Mouse (Mus musculus): ENCODE measurements at regions not wholly inside any gene's neighbourhood (a gene's known extent, or its start where the extent isn't known, plus 50 kb on each side); places are given as distances from the start of the nearest gene placed in this dataset.
"Not testable (repeated sequence)": the region's sequence is repeated elsewhere in the genome, so short reads cannot be mapped to it uniquely, and the experiment has no call there.

DNA sequence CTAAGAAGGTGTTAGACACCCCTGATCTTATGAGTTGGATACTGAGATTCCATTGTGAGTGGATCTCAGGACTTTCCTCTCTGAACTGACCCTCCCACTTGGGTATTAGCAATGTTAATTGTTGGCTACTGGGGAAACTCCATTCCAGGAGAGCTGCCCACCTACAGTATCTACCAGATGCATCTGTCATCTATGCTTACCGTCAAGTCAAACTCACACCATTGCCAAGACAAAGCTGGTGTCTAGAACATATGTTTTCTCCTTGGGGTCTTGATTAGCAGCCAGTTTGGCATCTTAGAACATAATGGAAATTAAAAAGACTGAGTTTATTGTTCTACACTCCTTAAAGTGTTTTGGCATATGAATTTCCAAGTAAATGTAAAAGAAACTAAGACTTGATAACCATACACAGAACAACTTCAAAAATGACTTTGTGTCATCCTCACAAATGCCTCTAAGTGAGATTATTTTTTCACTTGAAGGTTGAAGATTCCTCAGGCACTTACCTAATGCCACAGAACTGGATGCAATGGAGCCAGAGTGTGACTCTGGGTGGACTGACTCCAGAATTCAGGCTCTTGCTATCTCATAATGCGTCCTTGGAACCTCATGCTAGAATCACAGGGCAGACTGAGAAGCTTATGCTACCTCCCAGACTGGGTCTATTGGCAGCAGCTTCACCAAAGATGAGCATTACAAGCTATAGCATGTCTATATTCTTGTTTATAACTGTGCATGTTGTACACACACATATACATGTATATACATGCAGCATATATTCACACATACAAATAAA, 107.5 kb upstream of the Rnf152 start:
- no peak for DNase-seq (ENCODE audit: low spot score in 2 of 2)

DNA sequence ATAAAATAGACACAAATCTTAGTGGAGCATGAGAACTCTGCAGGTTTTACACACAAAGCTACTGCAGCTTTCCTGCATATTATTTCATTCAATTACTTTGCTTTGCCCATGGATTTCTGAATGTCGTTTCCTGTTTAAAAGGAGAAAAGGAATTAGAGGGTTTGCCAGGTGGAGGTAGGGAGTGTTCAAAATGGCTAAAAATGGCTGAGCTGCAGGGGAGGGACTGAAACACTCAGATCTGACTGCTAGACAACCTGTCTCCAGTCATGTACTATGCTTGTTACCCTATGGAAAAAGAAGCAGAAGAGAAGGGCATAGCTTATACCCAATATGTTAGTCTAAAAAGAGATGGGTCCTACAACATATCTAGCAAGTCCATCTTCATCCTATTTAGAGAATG, 106.2 kb upstream of the Rnf152 start:
- DNase-seq (ENCODE audit: low spot score in 2 of 2) = no peak

GRCm38 (mm10) chr1:105455783-105456182, 99.3 kb upstream of the Rnf152 start:
- DNase-seq (ENCODE audit: low spot score in 2 of 2) = not testable (repeated sequence)

- DNase-seq (ENCODE audit: low spot score in 2 of 2) = no peak
Measured at GRCm38 (mm10) chr1:105454687-105455086, 98.2 kb upstream of the Rnf152 start.

- no peak for DNase-seq (ENCODE audit: low spot score in 2 of 2)
Measured at GRCm38 (mm10) chr1:105446212-105446611, 89.7 kb upstream of the Rnf152 start.

DNA sequence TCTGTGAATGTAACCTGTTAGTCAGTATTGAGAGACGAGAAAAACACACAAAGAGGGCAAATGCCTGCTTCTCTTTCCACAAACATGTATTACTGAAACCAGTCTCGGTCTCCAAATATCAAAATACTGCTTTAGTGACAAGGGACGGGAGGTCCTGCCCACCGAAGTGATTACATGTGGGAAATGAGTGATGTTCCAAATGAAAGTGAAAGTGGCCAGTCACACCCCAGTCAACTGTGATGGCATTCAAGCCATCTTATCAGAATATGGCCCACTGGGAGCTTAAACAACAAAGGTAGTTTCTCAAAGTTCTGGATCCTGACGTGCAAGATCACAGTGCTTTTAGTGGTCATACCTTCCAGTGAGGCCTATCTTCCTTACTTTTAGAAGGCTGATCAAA, 87.0 kb upstream of the Rnf152 start:
- no peak for DNase-seq (ENCODE audit: low spot score in 2 of 2)

GRCm38 (mm10) chr1:105440296-105440695, 83.8 kb upstream of the Rnf152 start:
- no peak for DNase-seq (ENCODE audit: low spot score in 2 of 2)

DNA sequence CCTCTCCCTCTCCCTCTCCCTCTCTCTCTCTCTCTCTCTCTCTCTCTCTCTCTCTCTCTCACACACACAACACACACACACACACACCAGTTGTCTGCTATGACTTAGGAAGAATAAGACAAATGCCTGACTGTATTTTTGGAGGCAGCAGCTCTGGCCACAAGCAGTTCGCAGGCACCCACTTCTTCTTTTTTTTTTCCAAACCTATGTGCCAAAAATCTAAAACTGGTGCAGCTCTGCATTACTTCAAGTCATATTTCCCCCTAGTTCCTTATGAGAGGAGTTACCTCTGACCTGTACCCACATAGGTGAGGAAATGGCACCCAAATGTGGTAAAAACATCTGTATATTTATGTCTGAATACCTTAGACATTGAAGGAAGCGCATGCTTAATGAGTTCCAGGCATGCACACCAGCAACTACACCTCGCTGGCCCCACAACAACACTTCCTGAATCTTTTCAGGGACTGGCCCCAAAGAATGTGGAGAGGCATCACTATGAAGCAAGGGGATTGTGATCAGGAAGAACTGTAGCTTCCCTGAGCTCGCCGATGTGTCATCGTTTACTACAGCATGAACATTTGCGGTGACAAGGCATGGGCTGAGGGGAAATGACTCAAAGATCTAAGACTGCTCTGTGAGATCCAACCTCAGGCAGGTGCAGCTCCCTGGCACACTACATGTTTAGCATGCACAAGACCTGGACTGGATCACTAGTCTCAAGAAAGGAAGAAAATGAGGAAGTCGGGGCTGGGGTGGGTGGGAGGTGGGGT, 78.3 kb upstream of the Rnf152 start:
- DNase-seq (ENCODE audit: low spot score in 2 of 2) = peak in 1 of 2 experiments; percentile 13

- DNase-seq (ENCODE audit: low spot score in 2 of 2) = no peak
Measured at GRCm38 (mm10) chr1:105433949-105434348, 77.4 kb upstream of the Rnf152 start.

GRCm38 (mm10) chr1:105431803-105432202, 75.3 kb upstream of the Rnf152 start:
- no peak for DNase-seq (ENCODE audit: low spot score in 2 of 2)

GRCm38 (mm10) chr1:105430712-105431111, 74.2 kb upstream of the Rnf152 start:
- no peak for DNase-seq (ENCODE audit: low spot score in 2 of 2)

- DNase-seq (ENCODE audit: low spot score in 2 of 2) = no peak
Measured at GRCm38 (mm10) chr1:105428165-105428564, 71.7 kb upstream of the Rnf152 start.

DNA sequence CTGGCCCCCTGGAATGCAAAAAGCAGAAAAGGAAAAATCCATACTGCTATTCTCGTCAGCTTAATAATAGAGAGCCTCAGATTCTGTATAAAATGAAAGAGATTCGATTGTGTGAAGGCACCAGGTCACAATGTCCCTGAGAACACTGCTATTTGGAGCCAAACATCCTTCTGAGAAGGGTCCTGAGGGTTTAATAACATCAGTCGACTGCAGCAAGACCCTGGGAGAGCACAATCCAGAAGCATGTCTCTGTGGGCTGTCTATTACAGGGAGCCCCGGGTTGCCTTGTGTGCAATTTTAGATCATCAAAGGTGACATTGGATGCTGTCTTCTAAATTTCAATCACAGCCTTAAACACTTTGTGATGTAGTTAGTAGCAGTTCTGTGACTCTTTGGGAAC, 69.6 kb upstream of the Rnf152 start:
- no peak for DNase-seq (ENCODE audit: low spot score in 2 of 2)

- no peak for DNase-seq (ENCODE audit: low spot score in 2 of 2)
Measured at GRCm38 (mm10) chr1:105423380-105423779, 66.9 kb upstream of the Rnf152 start.

- DNase-seq (ENCODE audit: low spot score in 2 of 2) = no peak
Measured at GRCm38 (mm10) chr1:105422945-105423344, 66.4 kb upstream of the Rnf152 start.

DNA sequence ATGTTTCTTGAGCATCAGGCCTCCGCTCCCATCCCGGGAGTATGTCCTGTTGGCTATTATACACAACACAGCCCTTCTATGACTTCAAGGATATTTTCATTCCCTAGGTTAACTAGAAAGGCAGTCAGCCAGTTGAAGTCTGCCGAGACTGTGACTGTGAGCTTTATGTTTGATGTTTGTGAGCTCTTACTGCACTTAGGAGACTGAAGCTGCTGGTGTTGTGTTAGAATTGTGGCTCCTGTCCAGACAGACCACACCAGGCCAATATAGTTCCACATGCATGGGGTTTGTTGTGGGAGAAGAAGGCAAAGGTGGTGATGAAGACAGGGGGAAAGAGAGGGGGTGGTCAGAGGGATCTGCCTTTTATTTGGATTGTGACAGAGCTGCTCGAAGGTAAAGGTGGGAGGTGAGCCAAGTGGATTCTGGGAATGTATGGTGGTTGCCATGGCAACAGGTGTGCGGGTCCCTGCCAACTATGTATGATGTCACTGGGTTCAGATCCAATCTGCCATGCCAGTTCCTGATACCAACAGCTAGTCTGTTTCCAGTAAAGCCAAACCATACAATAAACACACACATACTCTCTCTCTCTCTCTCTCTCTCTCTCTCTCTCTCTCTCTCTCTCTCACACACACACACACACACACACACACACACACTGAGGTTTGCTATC, 64.0 kb upstream of the Rnf152 start:
- DNase-seq (ENCODE audit: low spot score in 2 of 2) = peak in 1 of 2 experiments; percentile 19
